Mouse (Mus musculus): ENCODE data around the gene Trim12c. TPM values are rescaled to one million over a fixed set of nuclear protein-coding genes. Genes with fewer than 3 reads are reported as not detected.
"Not testable (repeated sequence)": the region's sequence is repeated elsewhere in the genome, so short reads cannot be mapped to it uniquely, and the experiment has no call there.

The Trim12c gene
- 1 to 10 TPM; 1.4 to 1.9 TPM for total RNA-seq (2021)
- long read RNA-seq: 0 reads

DNA sequence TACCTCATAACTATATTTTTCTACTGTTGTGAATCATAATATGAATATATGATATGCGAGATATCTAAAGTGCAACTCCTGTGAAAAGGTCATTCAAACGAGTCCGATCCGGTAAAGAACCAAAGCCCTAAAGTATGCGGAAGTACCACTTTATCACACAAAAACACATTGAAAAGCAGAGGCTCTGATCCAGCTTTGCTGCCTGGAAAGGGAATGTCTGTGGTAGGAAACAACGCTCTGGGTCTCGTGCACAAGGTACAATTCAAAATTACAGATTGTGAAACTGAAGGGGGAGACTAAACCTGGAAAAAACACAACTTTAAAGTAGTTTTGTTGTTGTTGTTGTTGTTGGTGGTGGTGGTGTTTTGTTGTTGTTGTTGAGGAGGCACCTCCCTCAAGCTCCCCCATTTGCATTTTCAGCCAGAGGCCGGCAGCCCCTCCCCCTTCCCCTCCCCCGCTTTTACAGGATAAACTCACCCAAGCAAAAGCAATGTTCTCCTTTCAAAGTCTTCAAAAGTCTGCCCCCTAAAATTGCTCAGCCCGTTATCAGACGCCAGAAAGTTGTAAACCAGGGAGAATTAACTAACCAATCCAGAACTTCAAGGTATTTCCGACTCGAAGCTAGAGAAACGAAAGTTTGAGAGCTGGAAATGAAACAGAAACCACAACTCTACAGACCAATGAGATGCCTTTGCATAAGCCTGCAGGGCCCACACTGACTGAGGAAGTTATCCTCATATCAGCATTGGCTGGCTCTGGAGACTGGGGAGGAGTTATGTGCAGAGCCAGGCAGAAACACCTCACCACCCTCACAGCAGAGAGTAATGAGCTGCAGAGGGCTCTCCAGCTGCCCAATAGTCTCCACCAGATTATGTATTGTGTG lies at the start of gene Trim12c:
Trim12c (minus strand) TSS at position 646 of the 883 bp plus-strand sequence.
- DNase-seq (ENCODE audit: low spot score in 2 of 2): peak; percentile 6 to 15

DNA sequence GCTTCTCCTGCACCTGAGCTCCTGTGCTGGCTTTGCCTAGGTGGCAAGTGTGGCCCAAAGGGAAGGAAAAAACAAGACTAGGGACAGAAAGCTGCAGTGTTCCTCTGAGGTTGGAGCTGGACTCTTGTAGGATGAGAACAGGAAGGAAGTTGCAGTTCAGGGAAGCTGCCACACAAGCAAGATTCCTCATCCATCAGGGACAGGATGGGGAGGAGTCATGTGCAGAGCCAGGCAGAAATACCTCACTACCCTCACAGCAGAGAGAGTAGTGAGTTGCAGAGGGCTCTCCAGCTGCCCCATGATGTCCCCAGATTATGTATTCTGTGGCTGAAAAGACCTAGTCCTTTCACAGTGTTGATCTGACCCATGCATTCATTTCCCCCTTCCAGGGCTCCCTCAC lies 48.0 kb upstream of the Trim12c start:
- no peak for DNase-seq (ENCODE audit: low spot score in 2 of 2)

DNA sequence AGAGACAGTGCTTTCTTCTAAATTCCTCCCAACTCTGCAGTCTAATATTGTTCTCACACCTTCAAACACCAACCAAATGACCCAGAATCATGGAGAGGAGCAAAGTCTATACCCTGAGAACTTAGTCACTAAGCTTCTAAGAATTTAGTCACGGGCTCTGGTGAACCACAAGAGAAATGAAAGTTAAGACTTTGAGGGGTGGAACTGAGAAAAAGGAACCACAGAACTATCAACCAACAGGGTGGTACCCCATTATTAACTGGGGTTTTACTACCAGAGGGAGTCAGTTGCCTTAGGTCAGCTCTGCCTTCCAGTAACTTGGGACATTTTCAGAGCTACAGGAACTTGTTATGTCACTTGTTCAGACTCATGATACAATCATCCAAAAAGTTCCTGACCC lies 47.5 kb upstream of the Trim12c start, which contains the start of gene Trim30c:
Trim30c (minus strand) TSS at position 140 of the 400 bp plus-strand sequence.
- no peak for DNase-seq (ENCODE audit: low spot score in 2 of 2)

DNA sequence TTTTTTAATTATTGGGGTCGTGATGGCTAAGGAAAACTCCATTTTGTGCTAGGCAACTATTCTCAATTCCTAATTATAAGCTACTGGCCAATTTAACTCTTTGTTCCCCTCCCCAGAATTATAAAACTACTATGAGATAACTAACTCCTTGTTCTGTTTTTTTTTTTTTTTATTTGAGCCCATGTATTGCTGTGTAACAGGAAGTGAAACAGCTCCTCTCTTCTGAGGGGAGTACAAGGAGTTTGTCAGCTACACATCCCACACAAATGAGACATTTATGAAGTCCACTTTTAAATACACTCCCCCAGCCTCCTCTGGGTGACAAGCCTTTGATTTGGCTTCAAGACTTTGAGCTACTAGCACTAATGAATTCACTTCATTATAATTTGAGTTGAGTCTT lies 45.3 kb upstream of the Trim12c start:
- DNase-seq (ENCODE audit: low spot score in 2 of 2): no peak

DNA sequence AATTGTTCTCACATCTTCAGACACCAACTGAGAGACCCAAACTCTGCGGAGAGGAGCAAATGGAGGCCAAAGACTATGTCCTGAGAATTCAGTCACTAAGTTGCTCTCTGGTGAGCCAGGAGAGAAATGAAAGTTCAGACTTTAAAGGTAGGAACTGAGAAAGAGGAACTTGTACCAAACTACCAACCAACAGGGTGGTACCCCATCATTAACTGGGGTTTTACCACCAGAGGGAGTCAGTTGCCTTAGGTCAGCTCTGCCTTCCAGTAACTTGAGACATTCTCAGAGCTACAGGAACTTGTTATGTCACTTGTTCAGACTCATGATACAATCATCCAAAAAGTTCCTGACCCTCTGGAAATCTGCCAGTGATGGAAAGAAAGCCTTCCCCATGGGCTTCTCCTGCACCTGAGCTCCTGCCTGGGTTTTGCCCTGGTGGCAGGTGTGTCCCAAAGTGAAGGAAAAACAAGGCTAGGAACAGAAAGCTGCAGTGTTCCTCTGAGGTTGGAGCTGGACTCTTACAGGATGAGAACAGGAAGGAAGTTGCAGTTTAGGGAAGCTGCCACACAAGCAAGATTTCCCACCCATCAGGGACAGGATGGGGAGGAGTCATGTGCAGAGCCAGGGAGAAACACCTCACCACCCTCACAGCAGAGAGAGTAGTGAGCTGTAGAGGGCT lies 16.7 kb upstream of the Trim12c start, which contains the start of gene Trim30b:
Trim30b (minus strand) TSS at position 149 of the 679 bp plus-strand sequence.
- no peak for DNase-seq (ENCODE audit: low spot score in 2 of 2)

DNA sequence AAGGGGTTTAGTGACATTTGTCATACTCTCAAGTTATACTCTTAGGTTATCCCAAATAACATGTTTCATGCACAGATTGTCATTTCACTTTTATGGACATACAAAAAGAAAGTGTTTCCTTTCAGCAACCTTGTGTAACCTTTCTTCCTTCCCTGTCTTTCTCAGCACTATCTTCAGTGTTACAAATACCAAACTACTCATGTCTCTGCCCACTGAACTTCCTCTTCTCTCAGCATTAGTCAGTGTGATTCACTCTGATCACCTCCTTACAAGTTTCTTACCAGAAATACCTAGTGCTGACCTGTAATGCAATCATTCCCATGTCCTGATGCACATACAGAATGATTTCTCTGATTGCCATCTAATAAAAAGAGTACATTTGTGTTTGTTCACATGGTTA lies 13.2 kb upstream of the Trim12c start:
- DNase-seq (ENCODE audit: low spot score in 2 of 2): no peak

DNA sequence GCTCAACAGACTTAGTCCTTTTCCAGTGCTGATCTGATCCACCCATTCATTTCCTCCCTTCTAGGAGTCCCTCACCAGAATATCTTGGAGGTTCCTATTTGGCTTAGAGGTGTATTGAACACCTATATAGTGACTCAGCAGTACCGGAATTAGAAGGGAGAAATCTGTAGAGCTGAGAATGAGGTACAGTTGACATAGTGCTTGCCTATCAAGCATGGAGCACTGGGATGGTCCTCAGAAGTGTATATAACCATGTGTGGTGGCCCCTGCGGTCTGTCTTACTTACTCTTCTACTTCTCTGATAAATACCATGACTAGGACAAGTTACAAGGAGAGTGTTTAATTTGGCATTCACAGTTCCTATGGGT lies 422 bp upstream of the Trim12c start:
- no peak for DNase-seq (ENCODE audit: low spot score in 2 of 2)

DNA sequence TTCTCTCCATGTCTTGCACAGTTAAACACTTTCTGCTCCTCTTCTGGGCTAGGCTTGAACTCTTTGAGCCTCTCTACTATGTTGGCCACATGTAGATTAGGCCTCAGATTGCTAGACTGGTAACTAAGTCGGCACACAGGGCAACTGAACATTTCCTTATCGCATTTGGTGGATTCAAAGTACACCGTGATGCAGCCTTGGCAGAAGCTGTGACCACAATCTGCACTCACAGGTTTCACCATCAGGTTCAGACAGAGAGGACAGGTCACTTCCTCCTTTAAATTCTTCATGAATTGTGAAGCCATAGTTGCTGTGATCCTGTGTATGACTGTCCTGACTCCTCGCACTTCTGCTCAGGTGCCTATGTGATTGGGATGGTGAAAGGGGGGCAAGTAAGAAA lies 5.1 kb downstream of the Trim12c start:
- not testable (repeated sequence) for DNase-seq (ENCODE audit: low spot score in 2 of 2)

DNA sequence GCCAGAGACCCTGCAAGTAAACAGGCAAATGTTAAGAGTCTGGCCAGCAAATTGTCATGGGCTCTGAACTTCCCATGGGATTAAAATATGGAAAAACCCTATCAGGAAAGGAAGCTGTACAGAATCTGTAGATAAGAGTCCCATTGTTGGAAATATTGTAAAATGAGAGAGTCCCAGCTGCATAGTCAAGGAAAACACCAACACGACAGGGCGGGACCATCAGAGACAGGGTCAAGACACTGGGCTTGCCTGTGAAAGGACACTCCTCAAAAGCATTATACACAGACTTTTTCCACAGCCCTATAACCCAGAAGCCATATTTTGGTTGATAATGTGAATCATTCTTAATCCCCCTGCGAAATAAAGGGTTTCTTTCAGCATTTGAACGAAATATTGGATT lies 12.4 kb downstream of the Trim12c start:
- not testable (repeated sequence) for DNase-seq (ENCODE audit: low spot score in 2 of 2)

DNA sequence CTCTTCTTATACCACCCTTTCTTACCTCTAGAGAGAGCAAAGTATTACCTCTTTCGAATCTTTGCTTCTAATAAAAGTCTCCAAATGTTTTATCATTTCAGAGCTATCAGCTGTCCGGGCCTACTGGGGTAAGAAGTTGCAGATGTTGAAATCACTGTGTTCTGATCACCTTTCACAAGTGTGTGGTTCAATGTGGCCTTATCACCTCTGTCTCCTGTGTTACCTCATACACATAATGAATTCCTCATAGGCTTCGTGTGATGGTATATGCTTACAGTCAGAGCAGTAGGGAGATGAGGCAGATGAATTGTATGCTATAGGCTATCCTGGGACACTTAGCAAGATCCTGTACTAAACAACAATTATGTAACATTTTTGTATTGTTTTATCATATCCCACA lies 17.6 kb downstream of the Trim12c start:
- not testable (repeated sequence) for DNase-seq (ENCODE audit: low spot score in 2 of 2)

DNA sequence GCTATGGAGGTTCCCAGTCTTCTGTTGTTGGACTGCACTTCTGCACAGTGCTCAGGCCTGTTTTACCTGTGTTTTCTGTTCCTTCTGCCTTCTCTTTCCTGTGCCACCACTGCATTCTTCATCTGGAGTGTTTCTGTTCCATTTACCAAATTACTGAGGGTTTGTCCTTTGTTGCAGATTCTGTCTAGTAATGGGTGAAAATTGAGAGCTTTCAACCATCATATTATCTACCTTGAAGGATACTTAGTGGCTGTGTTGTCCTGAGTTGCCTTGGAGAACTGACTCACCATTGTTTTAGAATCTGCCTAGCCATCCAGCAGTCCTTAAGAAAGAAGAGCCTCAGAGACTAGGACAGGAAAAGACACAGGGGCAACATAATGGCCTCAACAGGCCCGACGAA lies 24.0 kb downstream of the Trim12c start, which contains the start of gene Trim34b:
Trim34b (plus strand) TSS at position 301 of the 400 bp plus-strand sequence.
- DNase-seq (ENCODE audit: low spot score in 2 of 2): not testable (repeated sequence)

DNA sequence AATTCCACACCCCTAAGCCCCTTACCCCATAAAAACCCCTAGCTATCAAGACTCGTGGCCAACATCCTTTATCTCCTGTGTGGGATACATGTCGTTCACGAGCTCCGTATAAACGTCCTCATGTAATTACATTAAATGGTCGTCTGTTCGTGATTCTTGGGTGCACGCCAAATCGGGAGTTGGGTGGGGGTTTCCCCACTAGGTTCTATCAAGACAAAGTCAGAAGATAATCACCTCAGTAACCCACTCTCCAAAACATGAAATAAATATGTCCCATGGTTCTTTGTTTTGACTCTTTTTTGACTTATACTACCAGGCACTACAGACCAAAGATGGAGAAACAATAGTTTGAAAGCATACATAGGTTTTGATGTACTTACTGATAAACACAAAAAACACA lies 31.1 kb downstream of the Trim12c start:
- no peak for DNase-seq (ENCODE audit: low spot score in 2 of 2)

DNA sequence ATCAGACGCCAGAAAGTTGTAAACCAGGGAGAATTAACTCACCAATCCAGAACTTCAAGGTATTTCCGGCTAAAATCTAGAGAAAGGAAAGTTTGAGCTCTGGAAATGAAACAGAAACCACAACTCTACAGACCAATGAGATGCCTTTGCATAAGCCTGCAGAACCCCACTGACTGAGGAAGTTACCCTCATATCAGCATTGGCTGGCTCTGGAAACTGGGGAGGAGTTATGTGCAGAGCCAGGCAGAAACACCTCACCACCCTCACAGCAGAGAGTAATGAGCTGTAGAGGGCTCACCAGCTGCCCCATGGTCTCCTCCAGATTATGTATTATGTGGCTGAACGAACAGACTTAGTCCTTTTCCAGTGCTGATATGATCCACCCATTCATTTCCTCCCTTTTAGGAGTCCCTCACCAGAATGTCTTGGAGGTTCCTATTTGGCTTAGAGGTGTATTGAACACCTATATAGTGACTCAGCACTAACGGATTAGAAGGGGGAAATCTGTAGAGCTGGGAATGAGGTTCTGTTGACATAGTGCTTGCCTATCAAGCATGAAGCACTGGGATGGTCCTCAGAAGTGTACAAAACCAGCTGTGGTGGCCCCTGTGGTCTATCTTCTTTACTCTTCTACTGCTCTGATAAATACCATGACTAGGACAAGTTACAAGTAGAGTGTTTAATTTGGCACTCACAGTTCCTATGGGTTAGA lies 37.6 kb downstream of the Trim12c start, which contains the start of gene Trim12a:
Trim12a (minus strand) TSS at position 98 of the 712 bp plus-strand sequence.
- DNase-seq (ENCODE audit: low spot score in 2 of 2): not testable (repeated sequence)

DNA sequence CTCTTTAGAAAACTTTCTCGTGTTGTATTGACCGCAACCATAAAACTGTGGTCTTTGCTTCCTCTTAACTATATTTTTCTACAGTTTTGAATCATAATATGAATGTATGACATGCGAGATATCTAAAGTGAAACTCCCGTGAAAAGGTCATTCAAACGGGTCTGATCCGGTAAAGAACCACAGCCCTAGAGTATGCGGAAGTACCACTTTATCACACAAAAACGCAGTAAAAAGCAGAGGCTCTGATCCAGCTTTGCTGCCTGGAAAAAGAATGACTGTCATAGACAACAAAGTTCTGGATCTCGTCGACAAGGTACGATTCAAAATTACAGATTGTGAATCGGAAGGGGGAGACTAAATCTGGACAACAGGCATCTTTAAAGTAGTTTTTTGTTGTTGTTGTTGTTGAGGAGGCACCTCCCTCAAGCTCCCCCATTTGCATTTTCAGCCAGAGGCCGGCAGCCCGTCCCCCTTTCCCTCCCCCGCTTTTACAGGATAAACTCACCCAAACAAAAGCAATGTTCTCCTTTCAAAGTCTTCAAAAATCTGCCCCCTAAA lies 38.3 kb downstream of the Trim12c start:
- no peak for DNase-seq (ENCODE audit: low spot score in 2 of 2)

DNA sequence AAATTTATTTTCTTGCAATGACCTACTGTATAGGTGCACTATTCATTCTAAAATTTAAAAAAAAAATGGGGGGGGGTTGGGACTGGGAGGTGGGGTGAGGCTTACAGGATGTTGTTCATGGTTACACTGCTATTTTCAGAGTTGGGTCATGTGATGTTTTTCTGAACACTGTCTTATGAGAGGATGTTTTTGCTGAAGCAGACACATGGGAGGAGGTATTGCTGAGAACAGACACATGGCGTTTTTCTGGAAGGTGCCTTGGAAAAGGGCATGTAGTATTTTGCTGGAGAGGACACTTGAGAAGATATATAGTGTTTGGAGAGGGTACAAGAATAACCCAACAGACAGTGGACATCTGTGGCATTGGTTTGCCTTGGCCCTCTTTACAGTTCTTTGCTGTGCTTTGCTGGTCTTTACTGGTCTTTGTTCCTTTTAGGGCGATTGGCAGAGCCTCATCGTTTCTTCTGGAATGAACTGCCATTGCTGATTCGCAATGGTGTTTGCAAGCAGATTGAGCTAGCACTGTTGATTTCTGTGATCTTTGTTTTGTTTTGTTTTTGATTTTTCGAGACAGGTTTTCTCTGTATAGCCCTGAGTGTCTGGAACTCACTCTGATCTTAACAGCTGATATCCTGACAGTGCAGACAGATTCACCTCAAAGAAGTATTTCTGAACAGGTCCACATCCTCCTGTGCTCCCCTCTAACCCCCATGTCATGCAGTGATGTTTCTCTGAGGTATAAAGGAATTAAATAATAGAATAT lies 61.3 kb downstream of the Trim12c start:
- DNase-seq (ENCODE audit: low spot score in 2 of 2): no peak

DNA sequence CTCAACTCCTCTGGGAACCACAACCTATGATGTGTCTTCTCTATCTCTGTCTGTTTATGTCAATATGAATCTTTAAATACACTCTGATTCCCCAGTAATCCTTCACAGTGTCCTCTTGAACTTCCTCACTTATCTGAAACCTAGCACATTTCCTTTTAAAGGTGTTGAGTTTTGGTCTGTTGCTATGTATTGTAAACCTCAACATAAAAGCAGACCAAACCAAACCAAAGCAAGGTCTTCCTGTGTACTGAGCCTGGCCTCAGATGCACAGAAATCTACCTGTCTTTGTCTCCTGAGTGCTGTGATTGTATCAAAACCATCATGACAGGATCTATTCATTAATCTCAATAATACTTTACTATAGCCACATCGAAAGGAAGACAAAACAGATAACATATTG lies 62.5 kb downstream of the Trim12c start:
- DNase-seq (ENCODE audit: low spot score in 2 of 2): no peak

All from layer of hippocampus, postnatal 10 days (tissue).